Mouse (Mus musculus) embryo, embryonic 9.5 days (tissue): ENCODE measurements around the gene Disp1.

ENCODE experiments used
- DNase-seq: peaks from one replicate; pipeline ENCODE4 v3.0.0-alpha.2; 2017; ENCODE audit errors: extremely low spot score

Disp1 gene

DNA sequence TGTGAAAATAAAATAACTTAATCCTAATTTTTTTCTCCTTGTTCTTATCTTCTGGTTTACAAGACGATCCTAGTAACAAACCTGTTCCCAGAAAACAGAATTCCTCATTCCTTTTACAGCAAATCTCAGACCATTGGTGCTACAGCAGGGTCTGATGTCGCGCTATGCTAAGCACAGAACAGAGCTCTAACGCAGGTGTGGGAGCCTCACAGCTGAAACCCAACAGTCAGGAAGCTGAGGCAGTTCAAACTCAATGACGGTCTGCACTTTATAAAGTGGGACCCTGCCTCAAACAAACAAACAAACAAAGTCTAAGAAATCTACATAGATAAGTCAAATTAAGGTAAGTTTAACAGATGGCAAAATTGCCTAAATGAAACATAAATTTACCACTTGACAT, 20.4 kb downstream of the Disp1 start:
- DNase-seq = no peak

DNA sequence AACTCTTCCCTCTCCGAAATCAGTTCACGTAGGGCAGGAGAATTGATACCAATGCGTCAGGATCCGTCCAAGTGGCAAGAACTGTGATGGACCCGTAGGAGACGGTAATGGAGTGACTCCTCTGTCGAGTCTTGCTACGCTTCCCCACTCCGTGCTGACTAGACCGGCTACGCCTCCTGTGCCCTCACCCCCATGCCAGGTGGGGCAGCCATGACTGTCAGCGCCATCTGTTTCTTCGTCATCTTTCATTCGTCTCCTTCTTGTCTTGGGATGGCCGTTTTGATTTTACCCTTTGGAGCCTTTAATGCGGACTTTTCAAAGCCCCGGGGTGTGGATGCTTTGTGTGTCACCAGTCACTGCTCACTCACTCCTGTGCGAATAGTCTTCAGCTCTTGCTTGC, 26.6 kb downstream of the Disp1 start:
- no peak for DNase-seq

DNA sequence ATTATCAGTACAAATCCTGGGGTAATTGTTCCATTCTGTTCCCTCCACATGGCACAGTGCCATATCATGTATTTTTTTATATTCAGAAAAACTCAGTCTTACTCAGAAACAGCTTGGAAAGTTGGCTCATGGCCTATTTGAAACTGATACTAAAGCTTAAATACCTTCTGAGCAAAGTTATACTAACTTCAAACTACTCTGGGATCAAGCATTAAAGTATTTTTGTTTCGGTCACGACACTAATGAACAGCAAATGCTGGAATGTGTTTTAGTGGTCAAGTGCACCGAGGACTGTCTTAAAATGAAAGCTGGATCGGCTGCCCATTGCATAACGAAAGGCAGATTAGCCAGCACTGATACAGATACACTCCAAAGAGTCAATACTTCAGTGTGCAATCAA, 27.2 kb downstream of the Disp1 start:
- DNase-seq = no peak

DNA sequence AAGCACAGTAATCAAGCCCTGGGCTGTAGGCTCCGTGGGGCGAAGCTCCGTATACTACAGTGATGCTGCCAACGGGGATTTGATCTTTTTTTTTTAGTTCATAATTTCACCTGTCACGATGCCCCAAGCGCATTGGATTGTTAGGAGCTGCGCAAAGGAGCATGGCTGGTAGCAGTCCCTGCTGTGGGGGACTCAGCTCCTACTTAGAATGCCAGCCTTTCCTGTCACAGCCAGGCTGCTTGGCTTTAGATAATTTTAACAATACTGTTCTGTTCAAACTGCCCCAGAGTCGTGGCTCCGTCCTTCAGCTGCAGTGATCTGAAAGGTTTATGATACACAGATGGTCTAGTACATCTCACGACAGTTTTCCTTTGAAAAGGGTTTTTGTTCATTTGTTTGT, 29.9 kb downstream of the Disp1 start:
- no peak for DNase-seq

DNA sequence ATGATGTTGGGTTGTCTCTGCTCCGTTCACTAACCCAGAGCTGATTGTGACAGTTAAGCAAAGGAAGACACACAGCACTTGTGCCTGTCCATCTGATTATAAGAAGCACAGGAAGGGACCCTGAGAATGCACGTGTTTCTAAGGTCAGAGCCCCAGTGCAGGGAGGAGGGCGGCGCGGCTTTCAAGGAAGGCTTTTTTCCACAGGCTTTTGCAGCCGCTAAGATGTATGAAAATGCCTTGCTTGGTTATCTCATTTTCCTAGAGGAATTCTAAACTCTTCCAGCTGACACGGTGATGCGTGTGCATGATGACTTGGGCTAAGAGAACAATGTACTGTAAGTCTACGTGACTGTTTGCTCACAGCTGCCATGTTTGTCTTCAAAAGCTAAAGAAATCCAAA, 30.9 kb downstream of the Disp1 start:
- no peak for DNase-seq

DNA sequence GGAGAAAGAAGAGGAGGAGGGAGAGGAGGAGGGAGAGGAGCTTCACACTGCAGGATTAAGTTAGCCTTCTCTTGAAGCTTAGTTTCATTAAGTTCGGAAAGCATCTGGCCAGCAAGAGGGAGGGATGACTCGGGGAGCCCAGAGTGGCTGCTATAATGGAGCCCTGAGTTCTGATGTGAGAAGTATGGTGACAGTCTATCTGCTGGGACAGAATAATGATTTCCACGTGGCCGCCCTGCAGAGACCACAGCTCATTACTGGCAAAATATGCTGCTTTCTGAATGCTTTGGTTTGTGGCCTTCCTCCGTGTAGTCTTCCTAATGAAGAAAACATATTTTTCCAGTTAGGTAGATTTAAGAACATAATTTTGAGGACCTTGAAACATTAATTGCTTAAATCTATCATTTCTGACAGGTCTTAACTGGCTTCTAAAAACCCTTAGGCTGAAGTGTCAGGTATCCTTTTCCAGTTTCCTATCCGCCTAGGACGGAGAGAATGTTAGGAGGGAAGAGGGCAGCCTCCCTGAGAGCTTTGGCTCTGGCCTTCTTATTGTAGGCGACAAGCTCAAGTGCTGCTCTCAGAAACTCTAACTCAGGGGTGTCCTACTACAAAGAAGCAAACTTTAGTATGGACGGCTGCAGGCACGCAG, 32.2 kb downstream of the Disp1 start:
- peak; percentile 49 for DNase-seq

DNA sequence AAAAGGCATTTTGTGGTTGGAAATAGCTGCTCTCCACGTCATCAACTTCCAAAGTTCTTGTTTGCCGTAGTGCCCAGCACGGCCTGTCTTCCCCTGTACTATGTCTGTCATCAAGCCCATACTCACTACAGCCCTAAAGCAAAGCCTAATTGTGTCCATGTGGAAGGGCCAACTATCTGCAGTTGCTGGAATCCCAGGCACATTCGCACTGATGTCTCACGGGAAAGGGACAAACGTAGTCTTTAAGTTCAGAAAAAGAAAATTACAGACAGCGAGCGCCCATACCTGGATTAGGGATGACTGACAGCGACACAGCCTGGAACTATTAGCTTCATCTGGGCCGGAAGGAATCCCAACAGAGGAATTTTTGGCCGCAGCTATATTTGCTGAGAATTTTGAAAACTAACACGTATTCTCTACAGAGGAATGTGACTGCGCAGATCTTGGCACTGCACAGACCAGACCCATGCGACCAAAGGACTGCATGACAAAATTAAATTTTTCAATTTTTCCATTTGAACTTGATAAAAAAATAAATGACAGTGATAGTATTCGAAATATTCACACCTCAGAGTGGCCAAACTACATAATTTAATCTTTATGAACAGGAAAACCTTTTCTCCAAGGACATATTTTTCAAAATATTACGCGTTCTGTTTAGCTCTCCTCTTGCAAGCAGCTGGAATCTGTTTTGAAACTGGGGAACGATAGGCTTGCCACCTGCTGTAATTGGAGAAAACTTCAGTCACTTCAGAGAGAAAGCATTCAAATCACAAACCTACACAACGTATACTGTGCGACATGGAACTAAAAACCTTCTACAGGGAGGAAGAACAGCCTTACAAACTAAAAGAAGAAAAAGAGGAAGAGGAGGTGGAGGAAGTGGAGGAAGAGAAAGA, 33.0 kb downstream of the Disp1 start:
- peak; percentile 36 for DNase-seq

DNA sequence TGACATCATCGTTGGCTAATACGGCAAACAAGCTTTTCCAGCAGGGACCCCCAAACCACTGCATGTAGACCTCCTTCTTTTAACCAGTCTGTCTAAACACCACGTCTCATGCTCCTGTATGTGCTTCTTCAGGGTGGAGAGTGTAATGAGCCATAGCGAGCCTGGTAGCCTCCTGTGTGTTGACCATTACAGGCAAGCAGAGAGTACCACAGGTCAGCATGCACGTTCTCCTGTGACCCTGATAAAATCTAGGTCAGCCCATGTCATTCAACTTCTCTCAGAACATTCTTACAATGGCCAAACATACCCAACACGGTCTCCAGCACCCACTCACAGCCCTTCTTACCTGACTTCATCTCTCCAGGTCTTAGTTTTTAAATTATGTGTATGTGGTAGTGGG, 35.8 kb downstream of the Disp1 start:
- no peak for DNase-seq

DNA sequence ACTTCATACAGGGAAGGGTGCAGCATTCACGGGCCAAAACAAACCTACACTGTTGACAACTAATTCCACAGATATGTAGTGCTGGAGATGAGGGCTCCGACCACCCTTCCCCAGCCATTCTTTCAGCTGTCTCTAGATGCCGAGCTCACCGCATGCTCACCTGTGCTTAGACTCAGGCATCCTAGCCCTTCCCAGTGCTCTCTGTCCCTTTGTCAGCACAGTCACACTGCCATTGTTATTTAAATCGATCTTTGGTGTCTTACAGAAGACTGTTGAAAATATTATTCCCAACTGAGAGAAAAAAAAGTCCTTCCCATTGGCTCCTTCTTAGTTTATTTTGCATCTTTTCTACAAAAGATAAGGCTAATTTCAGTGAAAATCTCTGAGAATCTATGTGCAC, 36.6 kb downstream of the Disp1 start:
- DNase-seq = no peak

DNA sequence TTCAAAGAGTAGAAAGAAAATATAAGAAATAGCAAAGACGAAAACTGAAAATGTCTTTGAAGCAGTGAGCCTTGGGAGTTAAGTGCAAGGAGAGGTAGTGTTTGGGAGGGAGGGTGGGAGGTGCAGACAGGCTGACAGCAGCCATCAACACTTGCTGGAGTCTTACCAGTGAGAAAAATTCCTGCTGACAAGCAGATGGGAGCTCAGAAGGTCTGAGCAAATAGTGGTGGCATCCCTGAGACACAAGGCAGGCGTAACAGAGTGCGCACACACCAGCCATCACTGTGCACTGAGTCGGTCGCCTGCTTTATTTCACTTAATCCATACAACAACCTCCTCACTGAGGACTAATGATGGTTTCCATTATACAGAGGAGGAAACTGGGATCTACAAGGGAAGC, 37.8 kb downstream of the Disp1 start:
- no peak for DNase-seq

DNA sequence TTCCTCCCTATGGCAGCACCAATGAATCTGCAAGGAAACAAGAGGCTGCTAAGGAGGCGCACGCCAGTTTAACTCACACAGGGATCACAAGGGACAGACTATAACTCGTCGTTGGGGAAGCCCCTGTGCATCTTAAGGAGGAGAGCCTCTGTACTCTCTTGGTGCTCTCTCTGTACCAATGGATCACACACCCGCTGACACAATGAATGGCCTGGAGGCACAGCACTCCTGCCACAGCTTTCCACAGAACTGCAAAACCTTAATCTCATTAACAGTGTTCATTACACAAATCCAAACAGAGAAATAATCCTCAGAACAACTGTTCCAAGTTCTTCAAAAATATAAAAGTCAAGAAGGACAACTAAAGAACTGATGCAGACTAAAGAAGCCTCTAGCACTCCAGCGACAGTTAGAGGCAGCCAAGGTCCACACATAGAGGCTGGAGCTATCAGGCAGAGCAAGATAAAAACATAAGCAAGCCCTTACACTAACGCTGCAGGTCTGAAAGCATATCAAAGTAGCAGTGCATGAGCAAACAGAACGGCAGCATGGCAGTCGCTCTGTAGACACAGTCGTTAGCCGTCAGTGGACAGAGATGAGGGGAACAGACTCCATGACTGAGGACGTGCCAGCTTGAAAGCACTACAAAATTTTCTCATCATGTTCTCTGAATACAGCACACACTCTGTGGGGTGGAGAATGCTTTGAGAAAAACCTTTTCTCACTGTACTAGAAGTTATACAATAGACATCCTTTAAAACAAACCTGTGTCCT, 38.5 kb downstream of the Disp1 start:
- DNase-seq = no peak

DNA sequence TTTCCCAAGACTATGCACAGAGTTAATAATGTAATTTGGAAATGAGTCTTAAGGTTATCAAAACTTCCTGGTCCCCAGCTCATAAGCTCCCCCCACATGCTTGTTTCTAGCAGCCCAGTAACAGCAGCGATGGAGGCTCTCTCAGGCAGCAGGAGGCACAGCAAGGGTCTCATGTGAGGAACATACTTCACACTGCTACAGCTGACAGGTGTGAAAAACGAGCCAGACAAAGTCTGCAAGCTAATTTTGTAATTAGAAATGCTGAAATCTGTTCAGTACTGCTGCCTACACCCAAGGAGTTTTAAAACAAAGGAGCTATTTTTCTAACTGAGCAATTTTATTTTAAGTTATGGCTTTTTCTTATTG, 40.3 kb downstream of the Disp1 start:
- no peak for DNase-seq

DNA sequence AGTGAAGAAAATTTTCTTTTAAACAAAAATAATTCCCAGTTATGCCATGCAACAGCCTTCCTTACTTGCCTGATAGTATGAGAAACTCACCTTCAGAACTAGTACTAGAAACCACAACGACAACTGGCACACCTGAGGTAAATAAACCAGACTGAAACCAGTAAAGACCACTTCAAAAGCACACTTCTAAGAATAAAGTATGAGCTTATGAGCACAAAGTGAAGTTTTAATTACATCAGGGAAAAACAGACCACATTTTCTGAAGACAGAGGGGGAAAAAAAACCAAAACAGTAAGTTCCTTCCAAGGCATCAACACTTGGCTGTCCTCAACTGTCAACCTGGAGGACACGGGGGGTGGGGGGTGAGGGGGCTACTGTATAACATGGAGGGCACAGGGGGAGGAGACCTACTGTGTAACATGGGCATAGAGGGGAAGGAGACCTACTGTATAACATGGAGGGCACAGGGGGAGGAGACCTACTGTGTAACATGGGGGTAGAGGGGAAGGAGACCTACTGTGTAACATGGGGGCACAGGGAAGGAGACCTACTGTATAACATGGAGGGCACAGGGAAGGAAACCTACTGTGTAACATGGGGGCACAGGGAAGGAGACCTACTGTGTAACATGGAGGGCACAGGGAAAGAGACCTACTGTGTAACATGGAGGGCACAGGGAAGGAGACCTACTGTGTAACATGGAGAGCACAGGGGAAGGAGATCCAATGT, 40.9 kb downstream of the Disp1 start:
- DNase-seq = no peak

DNA sequence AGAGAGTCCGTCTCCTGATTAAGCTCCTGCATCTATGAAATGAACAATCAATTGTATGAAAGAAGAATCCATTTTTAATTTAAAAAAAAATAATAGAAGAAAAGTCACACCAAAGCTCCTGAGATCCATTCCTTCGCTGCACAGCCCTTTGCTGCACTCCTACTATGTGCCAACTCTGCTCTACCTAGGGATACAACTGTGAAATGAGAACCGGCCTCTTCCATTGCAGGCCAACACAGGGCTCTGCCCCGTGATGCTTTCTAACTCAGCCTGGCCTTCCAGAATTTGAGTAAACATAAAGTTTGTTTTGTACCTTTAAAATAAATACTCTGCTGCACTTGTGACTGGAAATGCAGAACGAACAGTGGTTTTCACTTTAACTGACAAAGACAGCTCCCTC, 42.0 kb downstream of the Disp1 start:
- DNase-seq = no peak

DNA sequence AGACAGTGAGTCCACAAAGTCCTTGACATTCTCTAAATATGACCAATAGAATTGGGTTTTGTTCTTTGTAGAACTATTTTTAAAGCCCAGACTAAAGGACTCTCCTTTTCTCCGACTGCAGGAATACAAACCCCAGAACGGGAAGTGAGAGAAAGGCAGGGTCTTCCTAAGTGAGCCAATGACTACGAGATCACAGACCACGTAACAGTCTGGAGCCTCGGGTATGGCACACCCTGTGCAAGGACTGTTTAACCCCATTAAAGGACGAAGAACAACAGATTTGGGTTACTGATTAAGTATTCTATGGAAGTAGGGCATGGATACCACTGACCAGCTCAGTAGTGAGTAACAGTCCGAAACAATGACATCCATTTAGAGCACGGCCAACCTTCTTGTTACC, 46.1 kb downstream of the Disp1 start:
- DNase-seq = no peak

DNA sequence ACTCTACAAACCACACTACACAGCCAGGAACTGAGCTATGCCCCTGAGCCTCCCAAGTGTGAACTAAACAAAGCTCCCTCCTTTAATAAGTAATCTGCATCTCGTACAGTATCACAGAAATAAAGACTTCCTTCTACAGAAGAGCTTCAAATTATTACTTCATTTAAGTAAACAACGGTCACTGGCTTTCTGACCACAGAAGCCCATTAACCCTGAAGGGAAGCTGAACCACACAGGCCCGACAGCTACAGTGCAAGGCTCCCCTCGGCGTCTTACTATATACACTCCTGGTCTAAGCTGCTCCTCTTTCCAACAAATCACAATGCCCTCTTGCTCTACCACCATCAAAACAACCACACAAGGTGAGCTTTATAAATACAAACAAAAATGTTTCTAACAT, 50.2 kb downstream of the Disp1 start:
- DNase-seq = no peak

DNA sequence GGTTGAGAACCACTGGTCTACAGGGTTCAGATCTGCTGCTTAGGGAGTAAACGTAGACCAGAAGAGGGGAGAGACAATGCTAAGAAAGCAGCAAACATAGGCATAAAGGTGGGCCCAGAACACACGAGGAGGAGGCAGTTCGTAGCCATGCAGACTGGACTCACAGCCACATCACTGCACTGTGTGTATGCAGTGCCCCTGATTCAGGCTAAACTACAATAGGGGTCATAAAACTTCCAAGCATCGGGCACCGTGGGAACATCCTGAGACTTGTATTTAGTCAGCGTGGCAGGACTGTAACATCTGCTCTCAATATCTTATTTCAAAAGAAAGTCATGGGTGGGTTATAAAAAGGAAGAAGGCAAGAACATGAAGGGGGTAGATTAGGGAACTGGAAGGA, 52.9 kb downstream of the Disp1 start:
- DNase-seq = no peak

DNA sequence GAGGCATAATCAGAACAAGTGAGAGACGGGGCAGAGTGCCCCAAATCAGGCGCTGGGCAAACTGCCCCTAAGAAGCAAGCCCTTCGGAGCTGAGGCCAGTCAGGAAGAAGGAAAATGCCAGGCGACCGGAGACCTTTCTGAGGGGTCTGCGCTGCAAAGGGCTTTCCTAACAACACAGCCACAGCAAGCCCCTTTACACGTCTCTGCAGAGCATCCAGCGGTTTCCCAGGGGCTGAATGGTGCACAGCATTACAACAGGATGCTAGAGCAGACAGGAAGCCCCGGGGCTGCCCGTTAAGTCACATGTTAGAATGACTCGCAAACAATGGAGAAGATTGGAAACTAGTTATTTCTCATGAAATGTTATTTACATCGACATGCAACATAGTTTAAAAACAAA, 53.5 kb downstream of the Disp1 start:
- DNase-seq = no peak

DNA sequence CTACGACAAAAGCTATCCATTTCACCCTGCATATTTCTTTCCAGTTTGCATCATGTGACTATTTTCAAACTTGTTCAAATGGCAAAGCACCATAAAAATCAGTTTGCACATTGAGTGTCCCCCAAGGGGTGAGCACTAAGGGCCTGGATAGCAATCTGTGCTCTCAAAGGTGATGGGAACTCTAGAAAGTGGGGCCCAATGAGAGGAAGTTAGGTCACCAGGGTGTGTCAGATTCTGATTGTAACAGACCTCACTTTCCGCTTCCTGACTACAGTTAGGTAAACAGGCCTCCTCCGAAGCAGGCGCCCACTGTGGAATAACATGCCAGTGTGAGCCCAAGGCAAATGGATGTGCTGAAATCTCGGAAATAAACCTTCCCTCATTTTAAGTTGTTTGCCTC, 54.6 kb downstream of the Disp1 start:
- DNase-seq = no peak

DNA sequence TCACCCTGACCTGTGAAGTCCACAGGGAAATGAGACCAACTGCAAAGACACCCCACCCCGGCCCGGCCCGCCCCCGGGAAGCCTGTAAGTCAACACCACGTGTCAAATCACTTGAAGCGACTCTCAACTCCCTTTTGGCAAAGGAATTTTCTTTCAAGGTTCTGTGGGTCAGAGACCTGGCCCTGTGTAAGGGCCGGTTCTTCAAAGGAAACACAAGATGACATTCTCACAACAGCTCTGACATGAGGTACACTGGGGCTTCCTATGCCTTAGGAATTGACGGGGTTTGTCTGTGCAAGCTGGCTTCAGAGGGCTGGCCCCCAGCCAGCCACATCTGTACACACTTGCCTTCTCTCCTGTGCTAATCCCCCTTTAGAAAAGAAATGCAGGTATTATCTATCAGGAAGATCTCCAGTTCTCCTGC, 56.7 kb downstream of the Disp1 start:
- no peak for DNase-seq

DNA sequence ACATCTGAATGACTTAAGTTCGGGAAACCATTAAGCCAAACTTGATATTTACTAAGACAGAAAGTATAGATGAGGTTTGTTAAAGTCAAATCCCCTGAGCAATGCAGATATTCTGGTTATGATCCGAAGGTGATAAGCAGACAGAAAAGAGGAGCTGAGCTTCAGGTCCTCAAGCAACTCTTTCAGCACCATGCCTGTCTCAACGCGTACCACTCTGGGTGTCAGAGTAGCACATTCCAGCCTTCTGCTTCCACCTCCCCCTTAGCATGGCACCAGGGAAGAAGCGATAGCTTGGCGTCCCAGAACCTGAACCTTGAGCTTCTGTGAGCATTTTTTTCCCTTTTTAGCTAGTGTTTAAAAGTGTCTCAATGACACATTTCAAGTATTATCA, 57.1 kb downstream of the Disp1 start:
- DNase-seq = no peak

DNA sequence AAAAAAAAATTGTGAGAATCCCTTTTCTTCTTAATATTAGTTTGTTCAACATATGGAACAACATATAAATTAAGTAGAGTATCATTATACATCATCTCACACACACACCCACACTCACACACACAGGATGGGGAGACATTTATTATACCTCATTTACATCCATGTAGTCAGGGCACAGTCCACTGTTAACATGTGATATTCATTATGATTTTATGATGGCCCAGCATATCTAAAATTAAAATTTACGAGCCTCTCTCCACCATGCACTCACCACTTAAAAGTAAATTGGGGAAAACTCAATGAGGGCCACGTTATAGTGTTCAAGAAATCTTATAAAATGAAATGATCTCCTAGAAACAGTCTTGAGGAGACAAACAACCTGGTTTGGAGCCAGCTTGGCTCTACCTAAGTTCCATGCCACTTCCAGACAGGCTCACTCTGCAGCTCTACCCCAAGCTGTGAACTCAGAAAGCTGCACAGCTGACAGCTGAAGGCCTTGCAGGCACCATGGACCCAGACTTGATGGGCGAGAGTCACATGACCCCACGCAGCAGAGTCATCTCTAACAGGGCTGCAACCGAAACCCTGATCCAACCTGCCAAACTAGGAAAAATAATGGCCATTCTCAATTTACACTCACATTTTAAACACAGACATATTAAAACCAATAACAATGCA, 57.7 kb downstream of the Disp1 start:
- no peak for DNase-seq
